Mouse (Mus musculus) kidney, embryonic 16.5 days (tissue): Measurements from ENCODE around the gene Smad9. TPM values are rescaled to one million over a fixed set of nuclear protein-coding genes. Genes with fewer than 3 reads are reported as not detected.

ENCODE experiments used
- ATAC-seq: fragments of 200-750 bp; cut with Nextera tagmentation; 2 replicates; pipeline ENCODE4 v1.8.0; 2017; ENCODE audit warnings: moderate TSS enrichment; ENCODE audit not compliant: low FRiP score, low TSS enrichment
- H3K27ac ChIP-seq: fragments of 300-500 bp; sonication (generic); 2 replicates; pipeline ENCODE4 v1.5.1; 2014; ENCODE audit warnings: low read length
- H3K27me3 ChIP-seq: fragments of 300-500 bp; sonication (generic); 2 replicates; pipeline ENCODE4 v1.6.1; 2014; ENCODE audit warnings: low read length, control low read depth, mixed read lengths; ENCODE audit not compliant: insufficient read depth
- H3K36me3 ChIP-seq: fragments of 300-500 bp; sonication (generic); 2 replicates; pipeline ENCODE4 v1.6.1; 2014; ENCODE audit warnings: low read length, control low read depth, mixed read lengths; ENCODE audit not compliant: insufficient read depth
- H3K4me1 ChIP-seq: fragments of 300-500 bp; sonication (generic); 2 replicates; pipeline ENCODE4 v1.6.1; 2014; ENCODE audit warnings: low read length, control low read depth, mixed read lengths; ENCODE audit not compliant: insufficient read depth
- H3K4me2 ChIP-seq: fragments of 300-500 bp; sonication (generic); replicated peaks from 2 replicates; pipeline ENCODE4 v1.6.1; 2014; ENCODE audit warnings: low read depth, low read length
- H3K4me3 ChIP-seq: fragments of 300-500 bp; sonication (generic); 2 replicates; pipeline ENCODE4 v1.5.1; 2014; ENCODE audit warnings: mild to moderate bottlenecking, low read length
- H3K9ac ChIP-seq: fragments of 300-500 bp; sonication (generic); replicated peaks from 2 replicates; pipeline ENCODE4 v1.6.1; 2014; ENCODE audit warnings: low read length
- H3K9me3 ChIP-seq: fragments of 300-500 bp; sonication (generic); 2 replicates; pipeline ENCODE4 v1.6.1; 2016; ENCODE audit warnings: low read length, control low read depth
- WGBS: fragments of 180-500 bp; shearing (Covaris S2); extraction: QIAGEN DNeasy Blood & Tissue Kit; methylation state at CpG from one replicate; pipeline ENCODE4 v1.1.7; 2014; 5-methylcytosine and 5-hydroxymethylcytosine counted together
- polyA plus RNA-seq: library from polyadenylated mRNA; unstranded; fragments of >200 nt; fragmentation: Nextera tagmentation; extraction: Ambion mirVana; gene quantifications from 2 replicates; pipeline ENCODE4 v1.2.1, GENCODE M21; 2015

Gene Smad9
- polyA plus RNA-seq, 1 experiment from 2014 or later, result 1.4 TPM

GRCm38 (mm10) chr3:54832491-54832890, 77.1 kb downstream of the Smad9 start:
- H3K4me3 ChIP-seq, result no peak overlapping the region
- H3K4me2 ChIP-seq, result no peak overlapping the region
- ATAC-seq, result no peak
- H3K4me1 ChIP-seq, result no peaks in the 10 kb centered on the region
- no peaks in the 10 kb centered on the region for H3K27me3 ChIP-seq
- H3K9ac ChIP-seq, result no peak overlapping the region
- H3K27ac ChIP-seq, result no peak overlapping the region
- 87% methylated on average over 3 of the region's 3 CpGs for WGBS
- no peaks in the 10 kb centered on the region for H3K36me3 ChIP-seq
- H3K9me3 ChIP-seq, result no peaks in the 10 kb centered on the region

GRCm38 (mm10) chr3:54835421-54835820, 80.0 kb downstream of the Smad9 start:
- Histone ChIP-seq H3K4me3 (no peak overlapping the region), H3K9me3 (no peaks in the 10 kb centered on the region), H3K27ac (no peak overlapping the region), H3K9ac (no peak overlapping the region), H3K27me3 (no peaks in the 10 kb centered on the region), H3K4me1 (no peaks in the 10 kb centered on the region), H3K36me3 (no peaks in the 10 kb centered on the region), H3K4me2 (no peak overlapping the region)
- 59% methylated on average over 2 of the region's 2 CpGs for WGBS
- ATAC-seq, result no peak

Other genes with a start within 250 kb of the Smad9 start
- 110 and 118 TPM in 2 replicates for gene Supt20, start 62.8 kb upstream of the Smad9 start, polyA plus RNA-seq
- 0.58 TPM in 1 of 2 replicates, not detected in the other for gene Gm21958, start 41.2 kb upstream of the Smad9 start, polyA plus RNA-seq
- 134 and 136 TPM in 2 replicates for gene Exosc8, start 20.2 kb upstream of the Smad9 start, polyA plus RNA-seq
- gene Alg5, start 20.0 kb upstream of the Smad9 start, polyA plus RNA-seq, result 58.8 TPM in 2 replicates
- gene Rfxap, start 52.2 kb downstream of the Smad9 start, polyA plus RNA-seq, result 26.8 and 31.5 TPM in 2 replicates
- gene Sertm1, start 160.3 kb downstream of the Smad9 start, polyA plus RNA-seq, result not detected in 2 replicates